Mouse (Mus musculus) E14TG2a.4 (cell line): ENCODE results near the gene Mast4.

Source experiments
- H3K27me3 ChIP-seq: 2 replicates; pipeline ENCODE4 v1.6.1; 2014; ENCODE audit warnings: low read length, control low read depth; ENCODE audit not compliant: insufficient read depth
- H3K36me3 ChIP-seq: 2 replicates; pipeline ENCODE4 v1.6.1; 2014; ENCODE audit warnings: low read length, control low read depth; ENCODE audit not compliant: insufficient read depth
- H3K4me1 ChIP-seq: replicated peaks from 2 replicates; pipeline ENCODE4 v1.6.1; 2014; ENCODE audit warnings: low read depth, low read length, control low read depth
- H3K4me3 ChIP-seq: replicated peaks from 2 replicates; pipeline ENCODE4 v1.5.1; 2014; ENCODE audit warnings: mild to moderate bottlenecking, low read length
- H3K9me3 ChIP-seq: 2 replicates; pipeline ENCODE4 v1.6.1; 2014; ENCODE audit warnings: low read length, control low read depth
- CTCF ChIP-seq: conservative IDR thresholded peaks from 2 replicates; pipeline ENCODE4 v1.5.1; 2014; ENCODE audit warnings: low read length
- NANOG ChIP-seq: IDR thresholded peaks from 2 replicates; pipeline ENCODE4 v1.6.1; 2014; ENCODE audit warnings: borderline replicate concordance, low read length, mixed read lengths
- POU5F1 ChIP-seq: IDR thresholded peaks from 2 replicates; pipeline ENCODE4 v1.6.1; 2014; ENCODE audit warnings: low read length, borderline replicate concordance

Mast4 gene

GRCm38 (mm10) chr13:103241092-103241491 is 93.2 kb downstream of the Mast4 start:
- Histone ChIP-seq H3K27me3 (no peaks in the 10 kb centered on the region), H3K4me1 (no peaks in the 10 kb centered on the region), H3K9me3 (no peaks in the 10 kb centered on the region), H3K36me3 (no peaks in the 10 kb centered on the region), H3K4me3 (no peak overlapping the region)
- TF ChIP-seq NANOG (no peak), CTCF (no peak), POU5F1 (no peak)

DNA sequence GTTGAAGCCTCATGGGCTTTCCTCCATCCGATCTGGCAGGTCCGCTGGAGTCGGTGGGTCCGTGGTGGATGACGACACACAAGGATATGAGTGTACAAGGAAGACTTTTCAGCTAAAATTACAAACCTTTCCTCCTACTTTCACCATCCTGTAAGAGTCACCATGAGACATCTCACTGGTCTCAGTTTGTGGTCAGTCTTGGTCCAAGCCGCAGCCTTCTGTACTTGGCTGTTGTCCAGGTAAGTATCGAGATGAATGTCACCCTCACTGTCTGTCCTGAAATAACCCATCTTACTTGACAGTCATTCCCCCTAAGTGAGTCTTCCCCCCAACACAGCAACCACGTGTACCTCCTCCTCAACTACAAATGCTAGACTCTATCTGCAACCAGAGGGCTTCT is 94.6 kb downstream of the Mast4 start:
- Histone ChIP-seq H3K4me1 (no peaks in the 10 kb centered on the region), H3K36me3 (no peaks in the 10 kb centered on the region), H3K4me3 (no peak overlapping the region), H3K27me3 (no peaks in the 10 kb centered on the region), H3K9me3 (no peaks in the 10 kb centered on the region)
- TF ChIP-seq POU5F1 (no peak), NANOG (no peak), CTCF (no peak)

GRCm38 (mm10) chr13:103238034-103238705 is 96.1 kb downstream of the Mast4 start:
- Histone ChIP-seq H3K4me1 (no peaks in the 10 kb centered on the region), H3K36me3 (no peaks in the 10 kb centered on the region), H3K27me3 (no peaks in the 10 kb centered on the region), H3K9me3 (no peaks in the 10 kb centered on the region), H3K4me3 (no peak overlapping the region)
- TF ChIP-seq NANOG (no peak), POU5F1 (no peak), CTCF (no peak)

GRCm38 (mm10) chr13:103232171-103232570 is 102.1 kb downstream of the Mast4 start:
- Histone ChIP-seq H3K27me3 (no peaks in the 10 kb centered on the region), H3K4me1 (no peaks in the 10 kb centered on the region)
- no peak for TF ChIP-seq CTCF

GRCm38 (mm10) chr13:103229069-103229468 is 105.2 kb downstream of the Mast4 start:
- H3K36me3 ChIP-seq: no peaks in the 10 kb centered on the region
- H3K4me3 ChIP-seq: no peak overlapping the region
- no peak for TF ChIP-seq CTCF
- TF ChIP-seq NANOG: no peak
- TF ChIP-seq POU5F1: no peak
- peaks cover 11% of the 10 kb centered on the region for H3K4me1 ChIP-seq
- H3K27me3 ChIP-seq: no peaks in the 10 kb centered on the region
- H3K9me3 ChIP-seq: no peaks in the 10 kb centered on the region

More at GRCm38 (mm10) chr13:103232171-103232570, 102.1 kb downstream of the Mast4 start:
- no peak overlapping the region for H3K4me3 ChIP-seq
- no peaks in the 10 kb centered on the region for H3K9me3 ChIP-seq
- no peaks in the 10 kb centered on the region for H3K36me3 ChIP-seq

- H3K36me3 ChIP-seq: no peaks in the 10 kb centered on the region
- no peak overlapping the region for H3K4me3 ChIP-seq
- peaks cover 16% of the 10 kb centered on the region for H3K4me1 ChIP-seq
- H3K9me3 ChIP-seq: no peaks in the 10 kb centered on the region
- TF ChIP-seq CTCF: no peak
- TF ChIP-seq POU5F1: no peak
- TF ChIP-seq NANOG: no peak
- H3K27me3 ChIP-seq: no peaks in the 10 kb centered on the region
Measured at GRCm38 (mm10) chr13:103225895-103226815, 108.1 kb downstream of the Mast4 start.

DNA sequence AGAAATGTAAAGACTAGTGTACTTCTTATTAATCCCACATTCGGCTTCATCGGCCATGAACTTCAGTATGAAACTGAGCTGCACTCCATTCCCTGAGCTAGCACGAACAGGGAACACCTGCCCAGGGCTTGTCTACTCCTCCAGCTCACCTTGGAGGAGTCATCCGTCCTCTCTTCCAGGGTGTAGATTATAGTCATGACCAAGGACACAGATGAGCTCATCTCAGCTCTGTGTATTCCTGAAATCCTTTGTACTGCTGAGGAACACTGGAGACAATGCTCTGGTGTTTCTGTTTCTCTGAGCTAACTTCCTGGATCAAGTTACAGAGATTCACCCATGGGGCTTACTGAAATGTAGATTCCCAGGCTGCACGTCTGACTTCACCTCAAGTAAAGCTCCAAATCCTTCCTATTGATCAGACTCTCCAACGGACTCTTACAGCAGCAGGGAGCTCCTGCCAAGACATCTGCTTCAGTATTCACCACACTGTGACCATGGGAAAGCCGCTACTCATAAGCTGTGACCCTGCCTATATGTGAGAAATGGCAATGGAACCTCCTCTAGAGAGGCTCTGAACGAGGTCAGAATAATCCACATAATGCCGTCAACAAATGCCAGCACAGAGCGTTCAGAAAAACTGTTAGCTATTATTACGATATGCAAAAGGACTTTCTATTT is 108.9 kb downstream of the Mast4 start:
- TF ChIP-seq CTCF (no peak), NANOG (no peak), POU5F1 (no peak)

DNA sequence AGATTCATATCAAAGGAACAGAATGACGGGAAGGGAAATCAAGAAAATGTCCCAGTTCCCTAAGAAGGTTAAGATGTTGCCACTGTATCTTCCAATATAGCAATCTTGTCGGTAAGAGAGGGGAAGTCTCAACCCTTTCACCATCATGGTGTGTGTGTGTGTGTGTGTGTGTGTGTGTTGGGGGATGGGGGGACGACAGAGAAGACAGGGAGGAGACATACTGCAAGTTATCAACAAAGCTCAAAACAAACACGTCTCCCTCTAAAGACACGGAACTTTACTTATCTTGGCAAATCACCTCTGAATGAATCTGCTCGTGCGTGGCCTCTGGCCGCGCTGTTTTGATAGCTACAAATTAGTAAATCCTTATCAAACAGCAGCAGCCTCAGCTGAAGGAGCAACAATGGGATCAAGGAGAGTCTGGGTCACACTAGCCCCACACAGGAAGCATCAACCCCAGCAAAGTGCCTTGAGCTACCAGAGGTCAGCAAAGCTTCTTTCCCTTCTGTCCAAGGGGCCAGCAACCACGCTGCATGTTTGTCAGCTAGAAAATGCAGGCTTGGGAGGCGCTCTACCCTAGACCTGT is 113.7 kb downstream of the Mast4 start:
- H3K36me3 ChIP-seq: no peaks in the 10 kb centered on the region
- TF ChIP-seq CTCF (no peak), POU5F1 (no peak), NANOG (no peak)
- no peaks in the 10 kb centered on the region for H3K27me3 ChIP-seq
- peaks cover 12% of the 10 kb centered on the region for H3K4me1 ChIP-seq
- H3K9me3 ChIP-seq: peaks cover 6% of the 10 kb centered on the region
- H3K4me3 ChIP-seq: no peak overlapping the region

More for the DNA sequence above, 108.9 kb downstream of the Mast4 start:
- no peak overlapping the region for H3K4me3 ChIP-seq
- no peaks in the 10 kb centered on the region for H3K27me3 ChIP-seq
- H3K9me3 ChIP-seq: no peaks in the 10 kb centered on the region
- peaks cover 16% of the 10 kb centered on the region for H3K4me1 ChIP-seq
- H3K36me3 ChIP-seq: no peaks in the 10 kb centered on the region
